Mouse (Mus musculus): Measurements from ENCODE around the gene Hmgb2.

GRCm38 (mm10) chr8:57540110-57540838 is 28.6 kb downstream of the Hmgb2 start:
- TF ChIP-seq CTCF (IDR thresholded peaks at IDR 0.05; ENCODE audit: borderline replicate concordance, insufficient read depth, low read depth, low read length), result peak; percentile 56; the same call in 1 of the 2 replicates
- no peak for TF ChIP-seq POLR2A (IDR thresholded peaks at IDR 0.05; ENCODE audit: borderline replicate concordance, insufficient read depth, low read length)
